Mouse (Mus musculus): Measurements from ENCODE around the gene Pheta1. TPM values are rescaled to one million over a fixed set of nuclear protein-coding genes. Genes with fewer than 3 reads are reported as not detected.
A peak's percentile ranks its signal among the peaks of the same experiment; 100 is the strongest.

The Pheta1 gene
- 32.6 and 36.4 TPM in 2 replicates for polyA plus RNA-seq (2015; fragmentation: Nextera tagmentation; extraction: Ambion mirVana)

DNA sequence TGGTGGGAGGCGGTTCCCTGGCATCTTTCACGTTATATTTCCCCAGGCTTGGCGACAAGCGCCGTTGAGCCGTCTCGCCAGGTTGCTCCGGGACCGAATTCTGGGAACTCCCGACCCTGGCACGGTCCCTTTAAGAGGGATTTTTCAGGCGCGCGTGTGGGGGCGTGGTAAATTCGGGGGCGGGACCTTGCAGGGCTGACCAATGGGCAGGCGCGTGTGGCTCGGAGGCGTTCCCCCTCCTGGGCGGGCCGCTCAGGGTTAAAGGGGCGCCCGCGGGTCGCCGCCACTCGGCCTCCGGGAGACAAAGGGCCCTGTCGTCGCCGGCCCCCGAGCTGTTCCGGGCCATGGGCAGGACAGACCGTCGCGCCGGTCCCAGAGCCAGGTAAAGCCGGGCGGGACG lies at the start of gene Pheta1:
Gene Pheta1, plus strand, starts transcription at position 242 of the 400 bp plus-strand sequence.
- ATAC-seq, result peak; percentile 89
- H3K9me3 ChIP-seq, result no peaks in the 10 kb centered on the region
- H3K4me1 ChIP-seq (replicated peaks), result peaks cover 27% of the 10 kb centered on the region
- H3K27me3 ChIP-seq (replicated peaks), result peaks cover 9% of the 10 kb centered on the region; the same call in 1 of the 2 replicates
- H3K9ac ChIP-seq, result peak within 1 kb of the TSS; percentile 81
- under 1% methylated on average over 31 of the region's 42 CpGs for WGBS
- H3K4me2 ChIP-seq (replicated peaks), result peak within 1 kb of the TSS; percentile 76
- peak within 1 kb of the TSS; percentile 86 for H3K27ac ChIP-seq
- peak within 1 kb of the TSS; percentile 87 for H3K4me3 ChIP-seq (replicated peaks)
- peaks cover 26% of the 10 kb centered on the region for H3K36me3 ChIP-seq

- Histone ChIP-seq H3K27me3 (replicated peaks) (no peaks in the 10 kb centered on the region), H3K36me3 (peaks cover 15% of the 10 kb centered on the region), H3K4me3 (replicated peaks) (no peak overlapping the region), H3K4me1 (replicated peaks) (no peaks in the 10 kb centered on the region), H3K4me2 (replicated peaks) (no peak overlapping the region), H3K27ac (no peak overlapping the region), H3K9ac (no peak overlapping the region), H3K9me3 (no peaks in the 10 kb centered on the region)
- no peak for ATAC-seq
- 50% methylated on average over 3 of the region's 3 CpGs for WGBS
These were observed 41.6 kb upstream of the Pheta1 start for GRCm38 (mm10) chr5:121807186-121807585.

DNA sequence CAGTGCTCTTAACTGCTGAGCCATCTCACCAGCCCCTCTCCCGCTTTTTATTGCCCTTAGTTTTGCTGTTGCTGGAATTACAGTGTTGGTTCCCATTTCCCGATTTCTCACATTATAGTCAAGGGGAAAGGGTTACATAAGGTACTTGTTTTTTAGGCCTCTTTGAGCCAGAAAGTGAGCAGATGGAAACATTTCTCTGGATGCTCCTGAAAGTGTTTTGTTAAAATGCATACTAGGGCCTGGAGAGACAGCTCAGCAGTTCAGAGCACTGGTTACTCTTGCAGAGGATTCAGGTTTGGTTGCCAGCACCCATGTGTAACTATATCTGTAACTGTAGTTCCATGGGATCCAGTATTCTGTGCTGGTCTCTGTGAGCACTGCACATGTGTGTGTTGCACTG lies 40.6 kb upstream of the Pheta1 start:
- H3K27me3 ChIP-seq (replicated peaks), result no peaks in the 10 kb centered on the region
- H3K4me1 ChIP-seq (replicated peaks), result no peaks in the 10 kb centered on the region
- no peak for ATAC-seq
- peaks cover 15% of the 10 kb centered on the region for H3K36me3 ChIP-seq
- no peak overlapping the region for H3K9ac ChIP-seq
- H3K27ac ChIP-seq, result no peak overlapping the region
- H3K4me2 ChIP-seq (replicated peaks), result no peak overlapping the region
- H3K4me3 ChIP-seq (replicated peaks), result no peak overlapping the region
- 87% methylated on average over 2 of the region's 2 CpGs for WGBS
- no peaks in the 10 kb centered on the region for H3K9me3 ChIP-seq

DNA sequence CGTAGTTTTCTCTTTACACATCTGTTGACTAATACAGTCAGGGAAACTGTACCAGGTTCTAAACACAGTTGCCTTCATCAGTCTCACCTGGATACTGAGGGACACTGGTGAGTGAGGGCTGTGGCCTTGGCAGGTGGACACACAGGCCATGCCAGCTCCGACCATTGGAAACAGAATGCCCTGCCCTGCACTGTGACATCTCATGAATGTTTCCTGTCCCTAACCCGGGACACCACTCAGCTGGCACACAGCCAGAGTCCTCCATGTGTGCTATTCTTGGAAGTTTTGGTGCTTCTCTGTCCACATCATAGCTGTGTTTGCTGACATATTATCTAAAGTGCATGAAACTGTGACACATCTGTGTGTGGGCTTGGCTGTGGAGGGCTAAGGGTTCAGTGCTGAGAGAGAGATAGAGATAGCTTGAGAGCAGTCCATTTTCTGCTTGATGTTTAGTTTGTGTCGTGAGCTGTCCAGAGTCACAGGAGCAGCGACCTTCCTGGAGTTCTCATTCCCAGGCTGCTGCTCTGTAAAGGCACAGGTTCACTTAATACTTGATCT lies 39.0 kb upstream of the Pheta1 start:
- no peak for ATAC-seq
- Histone ChIP-seq H3K4me2 (replicated peaks) (no peak overlapping the region), H3K27ac (no peak overlapping the region), H3K27me3 (replicated peaks) (no peaks in the 10 kb centered on the region), H3K36me3 (peaks cover 16% of the 10 kb centered on the region), H3K4me3 (replicated peaks) (no peak overlapping the region), H3K9me3 (no peaks in the 10 kb centered on the region), H3K4me1 (replicated peaks) (no peaks in the 10 kb centered on the region), H3K9ac (no peak overlapping the region)
- 61% methylated on average over 5 of the region's 5 CpGs for WGBS

DNA sequence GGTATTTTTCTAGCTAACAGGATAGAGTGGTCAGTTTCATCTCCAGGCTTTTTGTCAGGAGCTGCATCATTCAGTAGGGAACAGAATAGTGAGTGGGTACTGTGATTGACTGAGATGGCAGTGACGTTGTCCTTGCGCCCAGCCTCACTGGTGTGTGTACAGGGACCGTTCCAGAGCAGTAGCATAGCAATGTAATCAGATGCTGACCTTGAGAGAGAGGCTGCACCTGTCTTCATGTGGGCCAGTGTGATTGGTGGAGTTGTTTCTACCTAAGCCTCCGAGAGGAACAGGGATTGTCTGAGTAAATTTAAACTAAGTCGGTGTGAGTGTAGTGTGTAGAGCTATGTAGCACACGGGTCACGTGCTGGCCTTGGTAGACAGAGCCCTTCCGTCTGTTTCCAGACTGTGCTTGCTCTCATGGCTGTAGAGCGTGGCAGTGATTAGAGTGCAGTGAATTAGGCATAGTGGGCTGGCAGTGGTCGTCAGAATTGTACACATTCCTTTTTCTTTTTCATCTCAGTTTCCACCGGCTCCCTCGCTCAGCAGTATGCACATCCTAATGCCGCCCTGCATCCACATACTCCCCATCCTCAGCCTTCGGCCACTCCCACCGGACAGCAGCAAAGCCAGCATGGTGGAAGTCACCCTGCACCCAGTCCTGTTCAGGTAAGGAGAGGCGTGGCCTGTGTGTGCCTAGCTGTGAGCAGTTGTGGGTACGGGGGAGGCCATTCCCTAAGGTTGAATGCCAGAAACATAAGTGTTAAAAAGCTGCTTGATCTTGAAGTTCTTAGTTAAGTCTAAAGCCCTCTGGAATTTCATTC lies 38.2 kb upstream of the Pheta1 start:
- Histone ChIP-seq H3K36me3 (peaks cover 18% of the 10 kb centered on the region), H3K9ac (no peak overlapping the region), H3K9me3 (no peaks in the 10 kb centered on the region), H3K4me2 (replicated peaks) (no peak overlapping the region), H3K4me3 (replicated peaks) (no peak overlapping the region), H3K27me3 (replicated peaks) (no peaks in the 10 kb centered on the region), H3K27ac (no peak overlapping the region), H3K4me1 (replicated peaks) (0 out of 2 replicates have a peak, but pooled peaks cover 2% of the 10 kb centered on the region)
- 0 out of 2 replicates have a peak, but pooled peaks have one; percentile 15 for ATAC-seq
- 79% methylated on average over 17 of the region's 17 CpGs for WGBS

- Histone ChIP-seq H3K9ac (no peak overlapping the region), H3K4me1 (replicated peaks) (0 out of 2 replicates have a peak, but pooled peaks cover 2% of the 10 kb centered on the region), H3K4me3 (replicated peaks) (no peak overlapping the region), H3K36me3 (peaks cover 24% of the 10 kb centered on the region), H3K9me3 (no peaks in the 10 kb centered on the region), H3K27me3 (replicated peaks) (no peaks in the 10 kb centered on the region), H3K27ac (no peak overlapping the region), H3K4me2 (replicated peaks) (no peak overlapping the region)
- ATAC-seq, result no peak
- 82% methylated on average over 5 of the region's 5 CpGs for WGBS
These were observed 37.3 kb upstream of the Pheta1 start for GRCm38 (mm10) chr5:121811485-121811931.

GRCm38 (mm10) chr5:121812526-121813243 lies 36.1 kb upstream of the Pheta1 start:
- Histone ChIP-seq H3K27me3 (replicated peaks) (no peaks in the 10 kb centered on the region), H3K9me3 (no peaks in the 10 kb centered on the region), H3K4me1 (replicated peaks) (0 out of 2 replicates have a peak, but pooled peaks cover 2% of the 10 kb centered on the region), H3K4me3 (replicated peaks) (no peak overlapping the region), H3K4me2 (replicated peaks) (no peak overlapping the region), H3K27ac (no peak overlapping the region), H3K9ac (no peak overlapping the region), H3K36me3 (peaks cover 33% of the 10 kb centered on the region)
- WGBS, result 86% methylated on average over 7 of the region's 7 CpGs
- ATAC-seq, result no peak

DNA sequence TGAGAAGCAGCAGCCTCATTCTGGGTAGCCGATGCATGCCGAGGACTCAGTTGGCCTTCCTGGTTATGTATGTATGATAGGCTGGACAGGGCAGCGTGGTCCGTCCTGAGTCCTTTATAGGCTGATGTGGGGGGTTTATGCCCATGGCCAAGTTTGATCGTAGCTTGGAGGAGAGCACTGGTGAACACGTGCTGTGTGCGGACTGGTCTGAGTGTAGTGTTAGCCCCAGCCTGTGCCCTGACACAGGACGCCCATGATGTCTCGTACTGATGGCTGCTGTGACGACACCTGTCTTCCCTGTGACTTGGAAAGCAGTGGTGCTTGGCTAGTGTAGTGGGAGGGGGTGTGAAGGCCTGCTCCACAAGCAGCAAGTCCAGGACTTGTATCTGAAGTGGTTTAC lies 35.0 kb upstream of the Pheta1 start:
- H3K9ac ChIP-seq, result no peak overlapping the region
- peaks cover 43% of the 10 kb centered on the region for H3K36me3 ChIP-seq
- no peaks in the 10 kb centered on the region for H3K27me3 ChIP-seq (replicated peaks)
- 0 out of 2 replicates have a peak, but pooled peaks cover 2% of the 10 kb centered on the region for H3K4me1 ChIP-seq (replicated peaks)
- no peaks in the 10 kb centered on the region for H3K9me3 ChIP-seq
- H3K27ac ChIP-seq, result no peak overlapping the region
- no peak overlapping the region for H3K4me2 ChIP-seq (replicated peaks)
- no peak for ATAC-seq
- 91% methylated on average over 10 of the region's 10 CpGs for WGBS
- no peak overlapping the region for H3K4me3 ChIP-seq (replicated peaks)

DNA sequence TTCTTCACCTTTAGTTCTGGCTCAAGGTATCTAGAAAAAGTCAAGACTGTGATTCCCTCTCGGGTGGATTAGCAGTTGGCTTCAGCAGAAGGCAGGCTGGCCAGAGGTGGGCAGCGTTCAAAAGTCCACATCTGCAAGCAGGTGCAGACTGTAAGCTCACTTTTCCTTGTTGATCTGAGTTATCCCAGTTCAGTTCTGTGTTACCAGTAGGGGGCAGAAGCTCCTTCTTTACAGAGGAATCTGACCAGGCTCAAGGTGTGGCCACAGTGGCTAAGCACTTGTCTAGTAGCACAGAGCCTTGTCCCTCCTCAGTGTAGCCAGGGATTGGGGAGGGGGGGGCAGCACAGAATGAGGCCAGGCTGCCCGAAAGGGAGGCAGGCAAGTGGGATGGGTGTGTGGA lies 33.7 kb upstream of the Pheta1 start:
- H3K36me3 ChIP-seq, result peaks cover 51% of the 10 kb centered on the region
- H3K9me3 ChIP-seq, result no peaks in the 10 kb centered on the region

GRCm38 (mm10) chr5:121815867-121816380 lies 32.9 kb upstream of the Pheta1 start:
- no peaks in the 10 kb centered on the region for H3K9me3 ChIP-seq
- no peaks in the 10 kb centered on the region for H3K27me3 ChIP-seq (replicated peaks)
- peaks cover 55% of the 10 kb centered on the region for H3K36me3 ChIP-seq
- H3K9ac ChIP-seq, result no peak overlapping the region
- WGBS, result 78% methylated on average over 8 of the region's 8 CpGs
- H3K4me1 ChIP-seq (replicated peaks), result 0 out of 2 replicates have a peak, but pooled peaks cover 2% of the 10 kb centered on the region
- no peak overlapping the region for H3K27ac ChIP-seq
- ATAC-seq, result no peak
- no peak overlapping the region for H3K4me3 ChIP-seq (replicated peaks)
- H3K4me2 ChIP-seq (replicated peaks), result no peak overlapping the region

More for the DNA sequence above, 33.7 kb upstream of the Pheta1 start:
- Histone ChIP-seq H3K4me3 (replicated peaks) (no peak overlapping the region), H3K9ac (no peak overlapping the region), H3K27me3 (replicated peaks) (no peaks in the 10 kb centered on the region), H3K4me2 (replicated peaks) (no peak overlapping the region), H3K27ac (no peak overlapping the region), H3K4me1 (replicated peaks) (0 out of 2 replicates have a peak, but pooled peaks cover 2% of the 10 kb centered on the region)
- ATAC-seq, result peak; percentile 67
- 53% methylated on average over 3 of the region's 3 CpGs for WGBS

DNA sequence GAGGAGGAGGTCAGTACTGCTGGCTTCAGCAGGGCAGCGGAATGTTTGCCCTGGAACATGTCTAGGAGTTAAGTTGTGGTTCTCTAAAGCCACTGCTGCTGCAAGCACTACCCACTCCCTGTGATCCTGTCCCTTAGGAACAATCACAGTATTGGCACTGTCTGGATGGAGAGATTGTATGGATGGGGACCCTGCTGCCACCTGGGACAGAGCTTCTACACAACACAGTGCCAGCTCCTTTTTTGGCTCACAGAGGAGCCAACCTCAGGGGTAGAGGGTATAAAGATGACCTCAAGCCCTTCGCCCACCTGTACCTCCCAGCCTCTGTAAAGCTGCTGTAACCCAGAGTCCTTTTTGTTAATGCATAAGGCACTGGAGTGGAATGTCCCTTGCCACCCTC lies 32.2 kb upstream of the Pheta1 start:
- WGBS, result 91% methylated on average over 2 of the region's 2 CpGs
- Histone ChIP-seq H3K9ac (no peak overlapping the region), H3K4me3 (replicated peaks) (no peak overlapping the region), H3K27me3 (replicated peaks) (no peaks in the 10 kb centered on the region), H3K36me3 (peaks cover 54% of the 10 kb centered on the region), H3K9me3 (no peaks in the 10 kb centered on the region), H3K4me1 (replicated peaks) (0 out of 2 replicates have a peak, but pooled peaks cover 2% of the 10 kb centered on the region), H3K27ac (no peak overlapping the region), H3K4me2 (replicated peaks) (no peak overlapping the region)
- no peak for ATAC-seq

- no peak overlapping the region for H3K9ac ChIP-seq
- H3K4me1 ChIP-seq (replicated peaks), result 0 out of 2 replicates have a peak, but pooled peaks cover 2% of the 10 kb centered on the region
- H3K9me3 ChIP-seq, result no peaks in the 10 kb centered on the region
- H3K4me3 ChIP-seq (replicated peaks), result no peak overlapping the region
- H3K36me3 ChIP-seq, result peaks cover 45% of the 10 kb centered on the region
- H3K27me3 ChIP-seq (replicated peaks), result no peaks in the 10 kb centered on the region
- ATAC-seq, result no peak
- no peak overlapping the region for H3K4me2 ChIP-seq (replicated peaks)
- H3K27ac ChIP-seq, result no peak overlapping the region
- WGBS, result 85% methylated on average over 9 of the region's 9 CpGs
These were observed 31.2 kb upstream of the Pheta1 start for GRCm38 (mm10) chr5:121817551-121817950.

All from intestine, embryonic 15.5 days (tissue).